Mouse (Mus musculus): ENCODE measurements around the gene Lamtor3. TPM values are rescaled to one million over a fixed set of nuclear protein-coding genes. Genes with fewer than 3 reads are reported as not detected.

Gene Lamtor3
- polyA plus RNA-seq, 1 experiment from 2014 or later = 134 TPM

- ATAC-seq (replicated peaks) = no peak
- WGBS = 91% methylated on average over 9 of the region's 9 CpGs
- Histone ChIP-seq H3K9me3 (no peaks in the 10 kb centered on the region), H3K27ac (no peak overlapping the region), H3K27me3 (replicated peaks) (no peaks in the 10 kb centered on the region), H3K4me3 (no peak overlapping the region), H3K36me3 (replicated peaks) (no peaks in the 10 kb centered on the region), H3K9ac (no peak overlapping the region), H3K4me2 (no peak overlapping the region), H3K4me1 (no peaks in the 10 kb centered on the region)
These were observed 50.6 kb downstream of the Lamtor3 start for GRCm38 (mm10) chr3:137968820-137969486.

GRCm38 (mm10) chr3:137969951-137970350 lies 51.6 kb downstream of the Lamtor3 start:
- peak; percentile 51; the same call in 1 of the 2 replicates for ATAC-seq (replicated peaks)
- Histone ChIP-seq H3K9me3 (no peaks in the 10 kb centered on the region), H3K36me3 (replicated peaks) (no peaks in the 10 kb centered on the region), H3K27ac (no peak overlapping the region), H3K9ac (no peak overlapping the region), H3K4me1 (no peaks in the 10 kb centered on the region), H3K4me3 (peak overlapping the region; percentile 18), H3K4me2 (peak overlapping the region; percentile 25), H3K27me3 (replicated peaks) (no peaks in the 10 kb centered on the region)
- WGBS = 34% methylated on average over 12 of the region's 12 CpGs

GRCm38 (mm10) chr3:137972224-137972623 lies 53.9 kb downstream of the Lamtor3 start:
- Histone ChIP-seq H3K9me3 (no peaks in the 10 kb centered on the region), H3K27ac (no peak overlapping the region), H3K4me2 (no peak overlapping the region), H3K9ac (no peak overlapping the region), H3K4me1 (peaks cover 5% of the 10 kb centered on the region), H3K36me3 (replicated peaks) (no peaks in the 10 kb centered on the region), H3K4me3 (no peak overlapping the region), H3K27me3 (replicated peaks) (no peaks in the 10 kb centered on the region)
- ATAC-seq (replicated peaks) = no peak
- 85% methylated on average over 5 of the region's 5 CpGs for WGBS

- Histone ChIP-seq H3K4me3 (no peak overlapping the region), H3K27me3 (replicated peaks) (no peaks in the 10 kb centered on the region), H3K9me3 (no peaks in the 10 kb centered on the region), H3K36me3 (replicated peaks) (no peaks in the 10 kb centered on the region), H3K4me2 (no peak overlapping the region), H3K4me1 (peaks cover 10% of the 10 kb centered on the region), H3K27ac (no peak overlapping the region), H3K9ac (no peak overlapping the region)
- WGBS = 97% methylated on average over 7 of the region's 7 CpGs
- ATAC-seq (replicated peaks) = no peak
These were observed 54.7 kb downstream of the Lamtor3 start for GRCm38 (mm10) chr3:137972989-137973388.

GRCm38 (mm10) chr3:137974306-137974705 lies 56.0 kb downstream of the Lamtor3 start:
- Histone ChIP-seq H3K27ac (no peak overlapping the region), H3K4me1 (peaks cover 10% of the 10 kb centered on the region), H3K36me3 (replicated peaks) (no peaks in the 10 kb centered on the region), H3K9me3 (no peaks in the 10 kb centered on the region), H3K9ac (no peak overlapping the region), H3K27me3 (replicated peaks) (no peaks in the 10 kb centered on the region), H3K4me2 (no peak overlapping the region), H3K4me3 (no peak overlapping the region)
- WGBS = 81% methylated on average over 8 of the region's 8 CpGs
- no peak for ATAC-seq (replicated peaks)

- Histone ChIP-seq H3K27ac (no peak overlapping the region), H3K4me3 (no peak overlapping the region), H3K27me3 (replicated peaks) (no peaks in the 10 kb centered on the region), H3K4me1 (peaks cover 10% of the 10 kb centered on the region), H3K9ac (no peak overlapping the region), H3K4me2 (no peak overlapping the region), H3K9me3 (no peaks in the 10 kb centered on the region), H3K36me3 (replicated peaks) (no peaks in the 10 kb centered on the region)
- WGBS = 76% methylated on average over 7 of the region's 7 CpGs
- ATAC-seq (replicated peaks) = no peak
These were observed 57.1 kb downstream of the Lamtor3 start for GRCm38 (mm10) chr3:137975435-137975834.

GRCm38 (mm10) chr3:137975856-137976423 lies 57.6 kb downstream of the Lamtor3 start:
- H3K4me2 ChIP-seq = no peak overlapping the region
- H3K27me3 ChIP-seq (replicated peaks) = no peaks in the 10 kb centered on the region
- H3K27ac ChIP-seq = no peak overlapping the region
- no peaks in the 10 kb centered on the region for H3K36me3 ChIP-seq (replicated peaks)
- H3K9me3 ChIP-seq = no peaks in the 10 kb centered on the region
- no peak overlapping the region for H3K9ac ChIP-seq
- H3K4me3 ChIP-seq = no peak overlapping the region
- ATAC-seq (replicated peaks) = no peak
- peaks cover 10% of the 10 kb centered on the region for H3K4me1 ChIP-seq
- 89% methylated on average over 17 of the region's 17 CpGs for WGBS

GRCm38 (mm10) chr3:137976943-137977628 lies 58.8 kb downstream of the Lamtor3 start:
- Histone ChIP-seq H3K4me2 (no peak overlapping the region), H3K4me3 (no peak overlapping the region), H3K4me1 (peaks cover 15% of the 10 kb centered on the region), H3K36me3 (replicated peaks) (no peaks in the 10 kb centered on the region), H3K9ac (no peak overlapping the region), H3K27me3 (replicated peaks) (no peaks in the 10 kb centered on the region), H3K27ac (peak overlapping the region; percentile 55), H3K9me3 (no peaks in the 10 kb centered on the region)
- ATAC-seq (replicated peaks) = peak; percentile 85
- WGBS = 14% methylated on average over 9 of the region's 9 CpGs

GRCm38 (mm10) chr3:137977629-137978041 lies 59.3 kb downstream of the Lamtor3 start:
- peak; percentile 67 for ATAC-seq (replicated peaks)
- Histone ChIP-seq H3K9me3 (no peaks in the 10 kb centered on the region), H3K36me3 (replicated peaks) (no peaks in the 10 kb centered on the region), H3K4me3 (no peak overlapping the region), H3K4me1 (peaks cover 15% of the 10 kb centered on the region), H3K4me2 (no peak overlapping the region), H3K27ac (peak overlapping the region; percentile 55), H3K27me3 (replicated peaks) (no peaks in the 10 kb centered on the region), H3K9ac (no peak overlapping the region)
- 16% methylated on average over 6 of the region's 6 CpGs for WGBS

- H3K9me3 ChIP-seq = no peaks in the 10 kb centered on the region
- no peak for ATAC-seq (replicated peaks)
- no peak overlapping the region for H3K9ac ChIP-seq
- H3K4me2 ChIP-seq = no peak overlapping the region
- no peak overlapping the region for H3K27ac ChIP-seq
- 50% methylated on average over 5 of the region's 5 CpGs for WGBS
- H3K4me1 ChIP-seq = peaks cover 15% of the 10 kb centered on the region
- H3K27me3 ChIP-seq (replicated peaks) = no peaks in the 10 kb centered on the region
- no peak overlapping the region for H3K4me3 ChIP-seq
- H3K36me3 ChIP-seq (replicated peaks) = no peaks in the 10 kb centered on the region
These were observed 59.9 kb downstream of the Lamtor3 start for GRCm38 (mm10) chr3:137978233-137978632.
